Mouse (Mus musculus) spleen, postnatal 36 days (tissue): ENCODE results near the gene Col9a3.

Experiments
- DNase-seq, 2 experiments: peaks; one replicate each; pipeline ENCODE4 v3.0.0; 2022; ENCODE audit warnings: low spot score in 2 of 2, mixed read lengths in 1 of 2

The Col9a3 gene

DNA sequence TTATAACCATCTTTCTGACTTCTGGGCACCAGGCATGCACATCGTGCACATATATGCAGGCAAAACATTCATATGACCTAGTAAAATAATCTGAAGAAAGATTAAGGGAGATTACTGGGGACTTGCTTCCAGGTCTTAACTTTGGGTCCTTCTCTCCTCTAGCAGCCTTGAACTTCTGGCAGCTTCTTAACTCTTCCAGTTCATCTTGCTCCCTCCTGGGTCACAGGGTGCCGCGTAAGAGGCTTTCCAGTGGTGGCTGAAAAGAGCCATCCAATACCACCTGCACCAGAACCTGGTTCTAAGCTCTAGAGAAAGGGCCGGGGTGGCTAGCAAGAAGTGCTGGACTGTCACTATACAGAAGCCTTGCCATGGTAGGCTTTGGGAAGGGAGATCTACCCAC is at the start of gene Col9a3:
Col9a3 (plus strand) TSS at position 301 of the 400 bp plus-strand sequence.
- no peak for DNase-seq

DNA sequence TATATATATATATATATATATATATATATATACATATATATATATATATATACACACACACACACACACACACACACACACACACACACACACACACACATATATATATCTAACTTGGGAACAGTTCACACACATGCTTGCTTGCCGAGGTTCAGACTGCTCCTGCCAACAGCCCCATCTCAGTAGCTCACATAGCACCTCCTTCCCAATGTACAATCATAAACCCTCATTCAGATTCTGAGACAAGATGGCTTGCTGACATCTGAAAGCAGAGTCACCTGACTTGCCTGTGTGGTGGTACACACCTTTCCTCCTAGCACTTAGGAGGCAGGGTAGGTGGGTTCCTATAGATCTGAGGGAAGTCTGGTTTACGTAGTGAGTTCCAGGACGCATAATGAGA is 45.2 kb upstream of the Col9a3 start:
- DNase-seq, result no peak

DNA sequence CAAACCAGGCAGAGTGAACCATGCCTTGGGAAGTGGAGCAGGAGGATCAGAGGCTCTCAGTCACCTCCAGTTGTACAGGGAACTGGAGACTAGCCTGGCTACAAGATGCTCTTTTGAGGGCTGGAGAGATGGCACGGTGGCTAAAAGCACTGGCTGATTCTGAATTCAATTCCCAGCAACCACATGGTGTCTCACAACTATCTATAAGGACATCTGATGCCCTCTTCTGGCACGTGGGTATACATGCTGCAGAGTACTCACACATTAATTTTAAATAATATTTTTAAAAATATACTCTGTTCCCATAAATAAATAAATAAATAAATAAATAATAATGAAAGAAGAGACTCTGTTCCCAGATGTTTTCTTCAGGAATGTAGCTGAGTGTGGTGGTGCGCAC is 42.4 kb upstream of the Col9a3 start:
- DNase-seq, result no peak

DNA sequence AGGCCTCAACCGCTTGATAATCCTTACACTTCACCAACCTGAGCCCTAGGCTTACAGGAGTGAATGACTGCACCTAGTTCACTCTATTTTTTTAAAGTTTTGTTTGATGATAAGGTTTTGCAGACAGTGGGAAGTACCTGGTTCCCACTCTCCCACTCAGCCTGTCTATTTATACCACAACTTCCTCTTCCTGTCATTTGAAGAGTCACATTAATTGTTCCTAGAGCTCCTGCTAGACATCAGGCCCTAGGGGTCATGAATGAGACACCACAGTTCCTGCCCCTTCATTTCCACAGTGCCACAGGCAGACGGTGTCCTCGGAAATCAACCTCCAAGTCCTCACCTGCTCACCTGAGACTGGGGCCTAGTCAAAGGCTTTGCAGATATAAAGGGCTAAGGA is 41.1 kb upstream of the Col9a3 start:
- no peak for DNase-seq

DNA sequence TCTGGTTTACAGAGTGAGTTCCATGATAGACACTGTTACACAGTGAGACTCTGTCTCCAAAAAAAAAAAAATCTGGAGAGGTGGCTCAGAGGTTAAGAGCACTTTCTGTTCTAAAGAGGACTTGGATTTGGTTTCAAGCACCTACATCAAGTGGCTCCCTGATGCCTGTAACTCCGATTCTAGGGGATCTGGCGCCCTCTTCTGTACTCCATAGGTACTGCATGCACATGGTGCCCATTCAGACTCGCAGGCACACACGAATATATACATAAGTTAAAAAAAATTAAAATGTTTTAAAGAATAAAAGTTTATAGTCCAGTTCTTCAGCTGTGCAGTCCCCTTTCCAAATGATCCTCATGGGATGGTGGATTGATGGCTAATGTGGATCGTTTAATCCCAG is 37.3 kb upstream of the Col9a3 start:
- DNase-seq, result no peak

DNA sequence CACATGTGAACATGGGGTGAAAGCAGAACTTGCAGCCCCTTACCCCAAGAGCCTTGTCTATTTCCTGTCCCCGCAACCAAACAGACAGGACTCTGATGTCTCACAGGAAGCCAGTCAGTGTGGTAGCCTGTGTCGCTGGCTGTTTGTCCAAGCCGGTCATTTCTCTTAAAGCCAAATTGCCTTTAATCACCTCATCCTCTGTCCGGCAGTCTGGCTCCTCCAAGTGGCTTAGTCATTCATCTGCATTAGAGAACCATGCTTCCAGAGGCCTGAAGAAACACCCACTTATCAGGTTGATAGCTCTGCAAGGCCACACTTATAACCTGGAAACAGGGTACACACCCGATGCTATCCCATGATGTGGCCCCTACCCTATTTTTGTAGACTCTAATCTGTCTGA is 35.4 kb upstream of the Col9a3 start:
- DNase-seq, result no peak

DNA sequence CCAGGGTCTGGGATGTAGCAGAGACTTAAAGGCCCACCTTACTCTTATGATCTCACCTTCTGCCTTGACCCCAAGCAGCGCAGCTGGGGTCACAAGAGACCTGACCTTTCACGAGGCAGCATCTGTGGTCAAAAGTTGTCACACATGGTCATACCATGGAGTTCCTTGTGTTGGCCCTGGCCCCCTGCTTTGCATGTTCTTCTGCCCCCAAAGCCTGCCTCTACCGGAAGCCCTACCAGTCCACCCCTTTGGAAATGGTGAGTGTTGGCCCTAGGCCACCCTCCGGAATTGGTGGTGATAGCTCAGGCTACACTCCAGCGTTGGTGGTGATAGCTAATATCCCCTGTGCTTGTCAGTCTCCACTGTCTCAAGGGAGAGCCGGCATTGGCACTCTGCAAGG is 34.3 kb upstream of the Col9a3 start:
- no peak for DNase-seq

DNA sequence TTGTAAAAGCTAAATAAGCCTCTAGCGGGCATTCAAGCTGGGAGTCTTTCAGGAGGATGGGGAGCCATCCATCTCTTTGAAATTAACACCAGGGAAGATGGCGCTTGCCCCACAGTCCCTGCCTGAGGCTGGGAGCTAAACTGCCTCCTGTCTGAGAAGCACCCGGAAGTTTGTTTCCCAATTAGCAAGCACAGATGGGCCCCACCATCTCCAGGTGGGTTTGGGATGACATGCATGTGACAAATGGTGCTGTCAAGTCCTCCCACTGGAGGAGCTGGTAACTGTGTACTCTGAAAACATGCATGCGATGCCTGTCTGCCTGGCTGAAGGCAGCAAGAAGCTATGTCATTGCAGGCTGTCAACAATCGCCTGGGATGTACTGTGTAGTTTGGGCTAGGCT is 33.7 kb upstream of the Col9a3 start:
- no peak for DNase-seq

DNA sequence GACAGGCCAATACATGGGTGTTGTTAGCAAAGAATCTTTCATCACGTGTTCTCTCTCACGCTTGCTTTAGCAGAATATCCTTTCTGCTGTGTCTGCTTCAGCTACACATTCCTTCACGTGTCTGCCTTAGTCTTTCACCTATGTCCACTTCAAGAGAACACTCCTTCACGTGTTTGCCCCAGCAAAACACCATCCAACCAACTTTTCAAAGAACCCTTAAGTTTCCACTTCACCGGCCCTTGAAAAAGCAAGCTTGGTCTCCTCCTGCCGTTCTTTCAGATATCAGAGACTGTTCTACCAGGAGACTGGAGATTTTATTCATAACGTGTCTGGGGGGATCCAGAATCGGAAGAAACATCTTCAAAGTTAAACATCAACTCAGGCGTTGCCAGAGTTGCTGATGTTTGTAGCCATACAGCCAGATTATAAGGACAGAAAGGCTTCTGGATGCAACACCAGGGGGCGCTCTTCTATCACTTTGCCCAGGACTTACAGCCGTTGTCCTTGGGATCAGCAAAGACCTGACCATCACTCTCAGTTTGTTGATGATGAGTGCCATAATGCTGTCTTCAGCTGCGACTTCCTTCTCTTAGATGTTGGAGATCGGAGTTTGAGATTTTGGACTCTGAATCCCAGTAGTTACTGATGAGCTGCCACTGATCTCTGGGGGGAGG is 31.2 kb upstream of the Col9a3 start:
- peak in 1 of 2 experiments; percentile 35 for DNase-seq

DNA sequence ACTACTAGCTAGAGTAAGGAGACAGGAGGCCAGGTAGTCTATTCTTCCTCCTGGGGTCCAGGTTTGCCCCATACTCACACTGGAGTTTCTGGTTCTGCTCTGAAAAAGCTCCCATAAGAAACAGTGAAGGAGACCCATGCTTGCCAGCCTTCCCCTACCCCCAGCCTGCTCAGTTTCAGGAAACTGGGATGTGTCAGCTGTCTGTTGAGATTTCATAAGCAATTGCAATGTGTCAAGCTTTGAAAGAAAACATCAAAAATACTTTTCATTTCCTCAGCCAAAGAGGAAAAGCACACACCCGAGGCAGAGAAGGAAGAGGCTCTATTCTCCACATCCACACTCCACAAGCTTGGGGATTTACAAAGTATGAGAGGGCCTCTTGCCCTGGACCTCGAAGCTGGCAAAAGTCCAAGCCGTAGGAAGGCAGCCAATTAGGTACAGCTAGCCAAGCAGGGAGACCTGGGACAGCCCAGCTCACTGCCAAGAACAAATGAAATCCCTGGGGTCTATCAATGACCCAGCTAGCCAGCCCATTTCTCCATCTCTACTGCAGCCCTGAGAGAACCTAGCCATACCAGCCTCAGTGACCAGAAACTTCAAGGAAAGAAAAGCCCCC is 28.5 kb upstream of the Col9a3 start:
- no peak for DNase-seq

GRCm38 (mm10) chr2:180576482-180576881 is 21.1 kb upstream of the Col9a3 start:
- DNase-seq, result peak in 1 of 2 experiments; percentile 24

DNA sequence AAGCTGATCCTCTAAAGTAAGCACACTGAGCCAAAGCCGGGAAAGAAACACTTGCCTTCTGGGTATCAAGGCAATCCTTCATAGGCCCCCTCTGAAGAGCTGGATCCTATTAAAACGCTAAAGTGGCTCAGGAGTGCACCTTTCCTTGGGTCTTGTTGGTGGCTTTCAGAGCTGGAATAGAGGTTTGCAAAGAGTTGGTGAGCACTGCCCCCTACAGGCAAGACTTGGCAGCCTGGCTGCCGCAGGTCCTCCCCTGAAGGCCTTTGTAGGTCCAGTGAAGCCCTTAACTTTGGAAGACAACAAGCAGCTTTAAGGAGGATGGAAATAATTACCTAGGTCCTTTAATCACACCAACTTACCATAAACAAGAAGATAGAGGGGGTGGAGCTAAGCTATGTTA is 18.9 kb upstream of the Col9a3 start:
- DNase-seq, result peak; percentile 44 to 50

GRCm38 (mm10) chr2:180581002-180581401 is 16.6 kb upstream of the Col9a3 start, which contains the start of gene Mrgbp:
Gene Mrgbp (plus strand): TSS chr2:180581304.
- DNase-seq, result no peak

DNA sequence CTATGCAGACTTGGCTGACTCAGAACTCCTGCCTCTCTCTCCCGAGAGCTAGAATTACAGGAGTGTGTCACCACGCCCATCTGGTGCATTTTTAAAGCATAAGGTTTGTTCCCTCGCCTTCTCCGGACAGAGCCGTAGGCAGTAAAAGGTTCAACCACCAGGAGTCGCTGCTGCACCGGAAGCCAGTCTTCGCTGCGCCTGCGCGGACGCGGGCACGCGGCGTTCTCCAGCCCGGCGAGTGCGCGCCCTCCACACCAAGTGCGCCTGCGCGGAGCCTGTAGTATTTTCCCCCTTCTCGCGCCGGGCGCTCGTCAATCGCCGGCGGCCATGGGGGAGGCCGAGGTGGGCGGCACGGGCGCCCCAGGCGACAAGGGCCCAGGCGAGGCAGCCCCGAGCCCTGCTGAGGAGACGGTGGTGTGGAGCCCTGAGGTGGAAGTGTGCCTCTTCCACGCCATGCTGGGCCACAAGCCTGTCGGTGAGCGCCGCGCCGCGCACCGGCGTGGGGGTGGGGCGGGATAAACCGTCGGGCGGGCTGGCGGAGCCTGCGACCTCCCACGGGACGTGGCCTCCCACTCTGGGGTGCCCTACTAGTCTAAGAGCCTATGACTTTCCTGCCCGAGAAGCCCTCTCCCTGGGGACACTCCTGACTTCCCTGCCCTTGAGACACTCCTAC is 15.0 kb upstream of the Col9a3 start:
- peak; percentile 95 for DNase-seq

DNA sequence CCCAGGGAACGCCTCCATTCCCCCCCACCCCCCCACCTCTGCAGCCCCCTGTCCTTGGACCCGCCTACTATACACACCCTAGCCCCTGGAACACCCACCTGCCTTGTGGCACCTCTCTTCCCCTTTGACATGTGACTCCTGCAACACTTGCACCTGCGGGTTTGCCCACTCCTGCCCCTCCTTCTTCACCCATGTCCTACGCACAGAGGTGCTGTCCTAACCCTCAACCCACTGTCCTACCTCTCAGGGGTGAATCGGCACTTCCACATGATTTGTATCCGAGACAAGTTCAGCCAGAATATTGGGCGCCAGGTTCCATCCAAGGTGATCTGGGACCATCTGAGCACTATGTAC is 14.5 kb upstream of the Col9a3 start:
- peak; percentile 33 to 36 for DNase-seq

GRCm38 (mm10) chr2:180588736-180589122 is 8.9 kb upstream of the Col9a3 start:
- DNase-seq, result no peak

DNA sequence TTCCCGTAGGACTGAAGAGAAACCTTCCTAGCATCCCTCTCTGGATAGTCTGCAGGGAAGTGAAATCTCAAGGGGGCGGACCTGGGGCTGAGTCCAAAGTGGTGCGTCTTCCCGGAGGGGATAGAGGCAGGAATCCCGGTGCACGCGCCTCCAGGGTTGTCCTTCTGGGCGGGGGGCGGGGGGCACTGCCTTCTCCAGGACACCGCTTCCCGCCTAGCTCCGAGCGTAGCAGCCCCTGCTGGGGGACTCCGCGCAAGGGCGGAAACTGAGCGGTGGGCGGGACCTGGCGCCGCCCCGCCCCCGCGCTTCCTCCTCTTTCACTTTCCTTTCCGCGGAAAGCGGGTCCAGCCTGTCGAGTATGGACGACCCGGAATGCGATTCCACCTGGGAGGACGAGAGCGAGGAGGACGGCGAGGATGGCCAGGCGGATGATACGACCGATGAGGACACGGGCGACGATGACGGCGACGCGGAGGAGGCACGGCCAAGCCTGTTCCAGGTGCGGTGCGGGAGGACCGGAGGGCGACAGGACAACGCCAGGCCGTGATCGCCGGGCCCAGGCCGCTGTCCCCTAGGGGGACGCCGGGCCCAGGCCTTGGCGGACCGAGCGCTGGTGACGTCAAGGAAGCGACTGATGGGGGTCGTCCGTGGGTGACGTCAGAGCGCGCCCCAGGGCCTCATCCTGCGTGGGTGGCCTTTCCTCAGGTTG is 8.3 kb upstream of the Col9a3 start, which contains the start of gene Ogfr:
Ogfr (plus strand) TSS at position 123 of the 709 bp plus-strand sequence.
- DNase-seq, result peak; percentile 76 to 77

GRCm38 (mm10) chr2:180598157-180598705 is 641 bp downstream of the Col9a3 start:
- DNase-seq, result no peak

DNA sequence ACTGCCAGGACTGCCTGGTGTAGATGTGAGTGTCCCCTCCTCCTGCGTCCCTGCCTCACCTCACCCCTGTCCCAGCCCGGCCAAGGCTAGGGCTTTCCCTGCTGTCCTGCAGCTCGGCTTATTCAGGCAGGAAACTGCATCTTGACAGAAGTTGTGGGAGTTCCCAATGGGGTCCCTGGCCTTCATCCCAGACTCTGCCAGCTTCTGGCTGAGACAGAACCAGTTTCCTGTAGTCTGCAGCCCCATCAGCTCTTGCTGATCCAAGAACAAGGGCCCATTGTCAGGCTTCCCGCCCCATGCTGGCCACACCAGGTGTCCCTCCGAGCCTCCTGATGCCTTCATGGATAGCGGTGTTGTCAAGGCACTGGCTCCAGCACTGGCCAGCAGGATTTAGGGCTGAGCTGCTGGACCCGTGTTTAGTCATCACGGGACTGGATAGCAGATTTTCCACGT is 3.0 kb downstream of the Col9a3 start:
- no peak for DNase-seq

GRCm38 (mm10) chr2:180604781-180605180 is 7.2 kb downstream of the Col9a3 start:
- no peak for DNase-seq

DNA sequence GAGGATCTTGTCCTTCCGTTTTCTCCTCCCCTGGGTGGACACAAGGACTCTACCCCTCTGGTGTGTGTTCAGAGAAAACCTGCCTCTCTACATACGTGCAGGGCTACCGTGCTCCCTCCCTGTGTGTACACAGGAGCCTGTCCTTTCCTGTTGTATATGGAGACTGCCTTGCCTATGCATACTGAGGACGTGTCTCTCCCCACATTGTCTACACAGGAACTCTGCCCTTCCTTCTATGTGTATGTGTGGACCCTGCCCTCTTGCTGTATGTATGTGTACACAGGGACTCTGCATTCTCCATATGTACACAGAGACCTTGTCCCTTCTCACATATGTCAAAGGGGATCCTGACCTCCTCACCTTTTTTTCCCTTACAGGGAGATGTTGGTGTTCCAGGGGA is 12.7 kb downstream of the Col9a3 start:
- DNase-seq, result no peak

DNA sequence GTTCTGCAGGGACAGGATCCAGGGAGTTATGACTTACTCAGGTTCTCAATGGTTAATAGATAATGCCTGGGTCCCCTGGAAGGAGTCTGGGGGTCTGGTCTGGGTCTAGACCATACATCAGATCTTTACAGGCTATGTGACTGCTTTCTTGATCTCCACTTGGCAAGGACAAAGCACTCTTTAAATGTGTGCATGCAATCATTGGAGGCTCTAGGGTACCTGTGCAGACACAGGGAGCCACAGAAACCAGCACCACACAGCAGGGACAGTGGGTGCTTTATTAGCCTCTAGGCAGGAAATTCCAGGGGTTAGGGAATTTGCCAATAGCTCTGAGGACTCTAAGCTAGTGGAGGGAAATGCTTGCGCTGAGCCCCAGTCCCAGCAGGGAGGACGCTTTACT is 14.3 kb downstream of the Col9a3 start:
- DNase-seq, result no peak
